Mouse (Mus musculus) R1 (cell line): ENCODE results near the gene Mkrn2os.

Experiments used
- DNase-seq: peaks from one replicate; pipeline ENCODE4 v3.0.0-alpha.2; 2018; ENCODE audit warnings: low read depth, low spot score

Gene Mkrn2os

DNA sequence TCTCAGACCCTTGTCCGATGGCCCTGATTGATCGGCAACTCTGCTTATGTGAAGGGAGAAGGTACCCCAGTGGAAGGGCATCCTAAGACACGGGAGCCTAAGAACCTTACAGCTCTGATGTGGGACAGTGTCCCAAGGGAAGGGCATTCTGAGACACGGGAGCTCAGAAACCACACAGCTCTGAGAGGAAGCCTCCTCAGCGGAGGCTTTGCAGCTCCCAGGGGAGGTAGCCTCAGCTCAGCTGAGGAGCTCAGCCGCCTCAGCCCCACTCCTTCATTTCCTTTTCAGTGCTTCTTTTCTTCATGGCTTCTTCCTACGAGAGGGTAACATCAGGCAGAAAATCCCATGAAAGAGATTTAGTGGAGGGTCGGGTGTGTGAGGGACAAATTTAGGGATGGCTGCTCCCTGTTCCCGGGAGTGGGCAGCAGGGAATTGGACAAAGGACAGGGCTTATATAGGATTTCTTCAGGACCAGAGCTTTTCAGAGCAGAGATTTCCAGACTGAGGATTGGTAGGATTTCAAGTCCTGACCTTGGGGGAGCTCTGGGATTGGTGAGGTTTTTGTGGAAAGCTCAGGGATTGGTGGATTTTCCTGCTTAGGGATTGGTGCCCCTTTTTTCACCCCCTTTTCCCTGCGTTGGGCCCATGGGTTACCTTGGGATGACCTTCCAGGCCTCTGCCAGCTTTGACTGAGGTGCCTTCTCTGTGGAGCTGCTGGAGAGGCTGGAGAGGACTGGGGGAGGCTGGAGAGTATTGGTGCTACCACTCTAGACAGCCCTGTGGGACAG is 9.9 kb downstream of the Mkrn2os start:
- peak; percentile 70 for DNase-seq

DNA sequence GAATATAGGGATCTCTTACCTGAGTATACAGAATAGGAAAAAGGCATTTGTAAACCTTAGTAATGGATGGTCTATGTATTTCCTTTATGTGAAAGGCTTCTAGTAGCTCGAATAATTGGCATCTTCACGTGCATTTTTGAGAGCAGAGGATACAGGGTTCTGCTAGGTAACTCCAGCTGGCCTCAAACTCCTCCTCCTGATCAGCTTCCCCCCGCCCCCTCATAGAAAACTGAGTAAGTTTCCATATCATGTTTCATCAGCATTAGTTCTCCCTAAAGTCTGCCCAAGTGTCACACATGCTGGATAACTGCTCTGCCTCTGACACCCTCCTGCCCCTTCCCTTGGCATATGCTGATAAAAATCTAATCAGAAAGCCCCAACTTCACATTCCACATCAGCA is 11.6 kb downstream of the Mkrn2os start:
- DNase-seq: no peak

DNA sequence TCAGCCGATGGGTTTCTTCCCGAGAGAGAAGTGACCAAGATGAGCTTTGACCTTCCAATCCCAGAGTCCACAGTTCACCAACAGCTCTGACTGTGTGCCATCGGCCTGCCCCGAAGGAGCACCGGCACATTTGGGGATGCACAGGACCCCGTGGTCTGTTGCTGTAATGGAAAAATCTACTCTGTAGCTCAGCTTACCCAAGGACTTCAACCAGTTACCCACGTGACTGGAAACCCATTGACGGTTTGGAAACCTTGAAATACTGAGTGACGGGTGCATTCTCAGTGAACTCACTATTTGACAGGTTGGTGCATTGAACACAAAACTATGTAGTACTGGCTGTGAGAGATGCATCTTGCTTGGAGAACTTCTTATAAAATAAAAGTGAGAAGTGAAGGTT is 14.4 kb downstream of the Mkrn2os start:
- DNase-seq: no peak

DNA sequence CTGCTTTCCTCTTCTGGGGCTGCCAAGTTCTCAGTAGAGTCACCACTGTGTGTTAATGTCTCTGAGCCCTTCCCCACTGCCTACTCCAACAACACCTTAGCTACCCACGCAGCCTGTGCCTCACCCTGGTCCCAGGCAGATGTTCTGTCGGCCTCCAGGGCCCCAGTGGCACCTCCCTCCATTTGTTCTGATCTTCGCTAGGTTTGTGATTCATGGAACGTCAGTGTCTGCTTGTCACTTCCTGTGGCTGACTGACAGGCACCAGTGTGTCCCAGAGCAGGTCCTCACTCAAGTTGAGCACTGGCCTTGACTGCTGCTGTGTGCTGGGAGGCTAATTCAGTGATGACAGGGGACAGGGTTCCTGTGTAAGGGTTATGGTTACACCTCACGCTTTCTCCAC is 15.0 kb downstream of the Mkrn2os start:
- no peak for DNase-seq

DNA sequence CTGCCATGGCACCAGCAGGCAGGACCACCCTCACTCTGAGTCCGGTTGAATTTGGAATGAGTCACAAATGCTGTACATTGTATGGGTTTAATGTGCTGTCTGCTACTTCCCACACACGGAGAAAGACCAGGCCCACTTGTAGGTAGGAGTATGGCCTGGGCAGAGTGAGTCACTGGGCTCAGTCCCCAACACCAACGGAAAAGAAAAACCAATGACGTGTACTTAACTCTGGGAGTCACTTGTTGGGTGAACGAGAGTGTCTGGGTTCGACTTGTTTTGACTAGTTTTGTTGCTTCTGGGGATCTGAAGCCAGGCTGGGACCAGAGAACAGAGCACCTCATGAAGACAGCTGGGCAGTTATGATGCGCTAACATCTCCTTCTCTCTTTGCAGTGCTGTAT is 18.2 kb downstream of the Mkrn2os start:
- no peak for DNase-seq

DNA sequence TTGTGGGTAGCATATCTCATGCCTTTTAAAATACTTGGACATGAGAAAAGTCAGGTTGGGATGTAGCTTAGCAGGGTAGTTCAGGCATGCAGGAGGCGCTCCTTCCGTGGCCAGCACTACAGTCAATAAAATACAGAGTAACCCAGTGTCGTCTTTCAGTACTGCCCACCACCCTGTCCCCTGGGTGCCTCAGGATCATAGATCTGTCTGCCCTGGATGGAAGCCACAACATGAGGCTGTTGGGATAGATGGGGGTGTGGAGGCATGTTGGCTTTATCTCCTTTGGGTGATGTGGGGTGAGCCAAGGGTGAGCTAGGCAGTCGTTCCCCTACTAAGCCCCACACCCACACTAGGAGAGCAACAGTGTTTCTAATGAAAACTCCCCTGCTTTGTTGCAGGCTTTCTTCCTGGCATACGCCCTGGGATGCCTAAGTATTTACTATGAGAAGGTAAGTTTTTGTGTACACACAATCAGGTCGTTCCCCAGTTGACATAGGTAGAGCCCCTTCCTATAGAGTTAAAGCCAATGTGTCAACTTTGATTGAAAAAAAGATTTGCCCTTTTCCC is 26.8 kb downstream of the Mkrn2os start:
- no peak for DNase-seq

DNA sequence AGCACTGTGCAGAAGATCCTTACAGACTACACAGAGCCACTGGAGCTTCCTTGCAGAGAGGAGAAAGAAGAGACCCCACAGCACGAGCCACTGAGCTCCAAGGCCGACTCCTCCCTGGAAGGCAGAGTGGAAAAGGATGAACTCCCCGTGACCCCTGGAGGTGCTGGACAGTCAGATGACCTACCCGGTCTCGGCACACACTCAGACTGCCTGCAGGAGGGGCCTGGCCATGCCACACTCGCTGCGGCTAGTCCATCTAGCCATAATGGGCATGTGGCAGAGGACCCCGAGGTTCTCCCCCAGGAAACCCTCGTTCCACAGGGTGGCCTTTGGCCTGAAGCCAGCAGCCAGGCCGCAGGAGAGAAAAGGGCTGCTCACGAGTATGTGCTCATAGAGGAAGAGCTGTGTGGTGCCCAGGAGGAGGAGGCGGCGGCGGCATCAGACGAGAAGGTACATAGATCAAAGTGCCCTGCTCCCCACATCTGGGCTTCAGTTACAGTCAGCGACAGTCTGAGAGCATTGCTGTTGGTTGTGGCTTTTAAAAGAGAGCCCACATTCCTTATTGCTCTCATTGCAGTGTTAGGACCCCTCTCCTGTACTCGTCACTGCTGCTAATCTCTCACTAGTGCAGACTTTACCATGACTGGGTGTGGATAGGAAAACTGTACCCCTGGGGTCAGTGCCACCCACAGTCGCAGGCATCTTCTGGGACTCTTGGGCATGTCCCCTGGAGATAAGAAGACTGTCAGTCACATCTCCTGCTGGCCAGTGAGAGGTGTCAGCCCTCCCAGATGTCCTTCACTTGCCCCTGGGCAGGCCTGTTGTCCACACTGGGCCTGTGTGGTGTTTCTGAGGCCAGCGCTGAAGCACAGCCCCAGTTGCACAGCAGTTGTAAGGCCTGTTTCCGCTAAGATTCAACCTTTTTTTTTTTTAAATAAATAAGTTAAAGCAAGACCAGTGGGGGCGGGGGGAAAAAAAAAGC is 32.4 kb downstream of the Mkrn2os start:
- DNase-seq: no peak

DNA sequence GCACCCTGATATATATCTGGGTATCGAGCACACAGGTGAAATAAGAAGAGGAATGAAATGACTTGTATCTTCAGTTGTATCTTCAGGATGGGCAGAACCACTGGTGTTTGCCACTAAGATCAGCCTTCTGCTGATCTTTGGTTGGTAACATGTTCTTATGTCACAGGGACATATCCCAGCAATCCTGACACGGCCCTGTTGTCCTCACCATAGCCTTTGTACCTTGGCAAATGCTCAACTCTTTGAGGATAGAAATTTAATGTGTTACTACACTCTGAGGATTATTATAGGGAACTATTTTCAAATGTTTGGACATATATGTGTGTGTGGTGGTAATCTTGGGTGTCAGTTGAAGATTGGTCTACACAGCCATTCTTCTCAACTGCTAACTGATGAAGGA is 34.2 kb downstream of the Mkrn2os start:
- DNase-seq: no peak

DNA sequence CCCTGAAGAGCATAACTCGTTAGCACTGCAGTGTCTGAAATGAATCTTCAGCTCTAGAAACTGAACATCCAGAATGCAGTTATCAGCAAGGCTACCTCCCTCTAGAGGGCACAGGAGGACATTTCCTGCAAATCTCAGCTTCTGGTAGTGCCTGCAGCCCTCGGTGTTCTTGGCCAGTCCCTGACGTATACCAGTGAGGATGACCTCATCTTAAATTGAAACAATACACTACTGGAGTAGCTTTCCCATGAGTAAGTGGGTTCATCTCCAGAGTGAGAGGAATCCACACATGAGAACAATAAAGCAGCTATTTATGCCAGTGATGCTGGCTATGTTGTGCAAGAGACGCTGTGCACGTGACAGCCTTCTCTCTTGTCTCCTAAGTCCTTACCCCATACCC is 36.9 kb downstream of the Mkrn2os start:
- no peak for DNase-seq

DNA sequence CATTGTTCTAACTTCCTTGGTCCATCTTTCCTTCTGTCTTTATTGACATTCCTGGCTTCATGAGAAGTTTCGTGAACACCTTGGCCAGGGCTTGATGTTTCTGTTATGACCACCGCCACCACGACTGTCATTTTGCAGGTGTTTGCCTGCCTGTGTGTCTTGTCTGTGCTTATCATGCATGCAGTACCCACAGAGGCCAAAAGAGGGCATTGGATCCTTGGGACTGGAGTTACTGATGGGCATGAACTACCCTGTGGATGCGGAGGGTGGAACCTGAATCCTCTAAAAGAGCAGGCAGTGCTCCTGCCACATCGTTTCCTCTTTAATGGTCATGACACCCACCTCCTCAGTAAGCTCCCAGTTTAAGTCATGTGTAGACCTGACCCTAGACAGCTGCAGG is 46.1 kb downstream of the Mkrn2os start:
- DNase-seq: peak; percentile 92

DNA sequence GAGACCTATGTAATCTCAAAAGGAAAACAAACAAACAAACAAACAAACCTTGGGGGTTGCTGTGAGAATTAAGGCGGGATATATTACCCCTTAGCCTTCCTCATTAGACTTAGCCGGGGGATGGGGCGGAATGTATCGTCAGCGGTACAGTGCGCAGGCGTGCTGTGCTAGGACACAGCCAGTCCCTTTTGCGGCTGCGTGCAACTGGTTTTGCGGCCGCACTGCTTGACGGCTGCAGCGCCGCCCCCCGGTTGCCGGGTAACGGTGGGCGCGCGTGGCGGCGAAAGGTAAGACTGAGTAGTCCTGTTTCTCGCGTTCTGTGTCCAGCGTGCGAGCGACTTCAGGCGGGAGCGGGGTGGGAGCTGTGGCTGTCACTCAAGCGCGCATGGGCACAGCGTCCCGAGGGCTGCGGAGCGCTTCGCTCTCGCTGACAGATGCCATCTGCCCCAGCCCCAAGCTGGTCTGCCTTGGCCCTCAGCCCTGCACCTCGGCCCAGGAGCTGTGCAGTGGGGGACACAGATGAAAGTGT is 47.9 kb downstream of the Mkrn2os start, which contains the start of gene Tsen2:
TSS of gene Tsen2 (plus strand) at position 223 of the 529 bp plus-strand sequence.
- peak; percentile 97 for DNase-seq

DNA sequence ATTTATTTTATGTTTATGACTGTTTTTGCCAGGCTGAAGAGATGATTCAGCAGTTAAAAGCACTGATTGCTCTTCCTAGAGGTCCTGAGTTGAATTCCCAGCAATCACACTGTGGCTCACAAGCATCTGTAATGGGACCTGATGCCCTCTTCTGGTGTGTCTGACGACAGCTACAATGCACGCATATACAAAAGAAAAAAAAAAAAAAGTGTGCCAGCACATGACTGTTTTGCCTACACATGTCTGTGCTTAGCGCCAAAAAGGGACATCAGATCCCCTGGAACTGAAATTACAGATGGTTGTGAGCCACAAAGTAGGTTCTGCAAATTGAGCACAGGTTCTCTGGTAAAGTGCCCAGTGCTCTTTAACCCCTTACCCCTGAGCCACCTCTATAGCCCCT is 50.0 kb downstream of the Mkrn2os start:
- DNase-seq: no peak

DNA sequence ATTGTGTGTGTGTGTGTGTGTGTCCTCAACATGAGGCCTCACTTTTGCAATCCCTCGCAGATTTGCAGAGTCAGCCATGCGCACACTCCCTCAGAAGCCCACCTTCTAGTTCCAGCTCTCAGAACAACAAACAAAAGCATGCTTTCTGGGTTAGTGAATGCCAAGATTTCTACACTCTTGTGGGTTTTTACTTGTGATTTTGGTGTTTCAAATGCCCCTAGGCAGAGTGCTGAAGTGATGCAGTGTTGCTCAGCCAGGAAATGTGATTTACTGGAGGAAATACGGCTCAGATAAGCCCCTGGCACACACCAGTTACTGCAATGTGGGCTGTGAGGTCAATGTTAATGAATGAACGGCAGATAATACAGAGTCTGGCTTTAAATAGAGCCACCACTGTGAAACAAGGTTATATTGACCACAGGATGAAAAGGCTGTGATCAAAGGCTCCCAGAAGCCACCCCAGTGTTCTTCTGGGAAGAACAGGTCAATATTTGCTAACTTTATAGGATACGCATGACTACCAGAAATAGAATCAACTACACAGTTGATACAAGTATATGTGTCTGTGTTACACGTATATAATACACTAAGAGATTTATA is 50.6 kb downstream of the Mkrn2os start:
- DNase-seq: no peak

DNA sequence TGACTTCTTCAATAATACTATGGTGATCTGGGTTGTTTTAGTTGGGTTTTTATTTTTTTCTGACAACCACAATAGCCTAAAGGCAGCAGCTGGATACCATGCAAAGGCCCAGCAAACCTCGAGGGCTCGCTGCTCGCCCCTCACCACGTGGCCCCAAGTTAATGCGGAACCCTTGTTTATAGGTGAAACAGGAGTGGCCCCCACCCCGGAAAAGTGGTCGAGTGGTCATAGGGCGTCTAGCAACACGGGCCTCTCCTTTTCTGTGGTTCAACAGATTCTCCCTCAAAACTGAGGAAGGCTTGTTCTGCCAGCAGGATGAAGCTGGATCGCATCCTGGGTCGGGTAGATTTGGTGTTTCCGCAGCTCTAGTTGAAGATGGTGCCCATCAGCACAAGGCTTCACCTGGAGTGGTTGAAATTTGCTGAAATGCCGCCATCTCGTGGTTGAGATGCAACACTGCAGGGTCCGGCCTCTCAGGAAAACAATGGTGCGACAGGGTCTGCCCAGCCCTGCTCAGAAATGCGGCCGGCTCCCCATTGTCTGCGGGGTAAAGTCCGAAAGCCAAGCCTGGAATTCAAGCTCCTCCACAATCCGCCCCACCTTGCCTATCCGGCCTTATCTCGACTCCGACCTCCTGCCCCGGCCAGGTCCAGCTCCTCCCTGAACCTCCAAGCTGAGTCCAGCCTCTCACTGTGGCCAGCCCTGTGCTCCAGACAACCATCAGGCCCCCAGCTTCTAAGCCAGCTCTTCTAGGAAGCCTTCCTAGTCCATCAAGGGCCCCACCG is 53.5 kb downstream of the Mkrn2os start:
- DNase-seq: peak; percentile 93

DNA sequence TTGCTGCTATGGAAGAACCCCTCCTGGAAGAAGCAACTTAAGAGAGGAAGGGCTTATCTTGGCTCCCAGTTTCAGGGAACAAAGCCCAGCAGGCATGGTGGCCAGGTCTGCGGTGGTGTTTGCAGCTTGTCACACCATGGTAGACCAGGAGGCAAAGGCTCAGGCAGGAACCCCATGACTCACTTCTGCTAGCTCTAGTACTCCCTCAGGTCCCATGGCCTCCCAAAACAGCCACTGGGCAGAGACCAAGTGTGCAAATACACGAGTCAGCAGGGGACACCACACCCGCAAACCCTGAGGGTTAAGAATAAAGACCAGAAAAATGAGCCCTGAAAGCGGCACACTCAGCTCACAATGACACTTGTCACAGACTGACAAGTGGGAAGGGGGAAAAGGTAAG is 56.2 kb downstream of the Mkrn2os start:
- DNase-seq: no peak

DNA sequence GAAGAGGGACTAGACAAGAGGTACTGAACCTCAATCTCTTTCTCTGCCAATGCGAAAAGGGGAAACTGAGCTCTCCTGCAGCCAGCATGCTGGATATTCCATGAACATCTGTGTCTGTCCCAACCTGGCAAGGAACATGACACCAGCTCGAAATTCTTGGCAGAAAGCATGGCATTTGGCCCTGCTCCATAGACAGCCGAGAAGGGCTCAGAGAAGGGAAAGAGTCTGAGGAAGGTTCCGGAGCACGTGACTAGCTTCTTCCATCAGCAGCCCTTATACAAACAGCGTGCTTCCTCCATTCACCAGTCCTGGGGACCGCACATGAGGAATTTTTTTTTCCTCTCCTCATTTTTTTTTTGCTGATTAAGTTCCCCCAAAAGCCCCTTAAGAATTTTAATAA is 57.8 kb downstream of the Mkrn2os start:
- no peak for DNase-seq
